Mouse (Mus musculus): Measurements from ENCODE around the gene Gm45337. TPM values are rescaled to one million over a fixed set of nuclear protein-coding genes. Genes with fewer than 3 reads are reported as not detected.

The Gm45337 gene
- polyA plus RNA-seq, 1 experiment from 2014 or later: not detected

- WGBS: under 1% methylated on average over 60 of the region's 63 CpGs
- Histone ChIP-seq H3K27ac (no peak within 1 kb of the TSS), H3K4me2 (replicated peaks) (peak within 1 kb of the TSS; percentile 95), H3K27me3 (peaks cover 96% of the 10 kb centered on the region), H3K9me3 (no peaks in the 10 kb centered on the region), H3K4me1 (peaks cover 18% of the 10 kb centered on the region), H3K9ac (peak within 1 kb of the TSS; percentile 71), H3K36me3 (no peaks in the 10 kb centered on the region), H3K4me3 (peak within 1 kb of the TSS; percentile 72)
- peak; percentile 79 for ATAC-seq (ENCODE audit: low FRiP score, low read depth)
Observed at GRCm38 (mm10) chr7:142095183-142095931, 49.0 kb downstream of the Gm45337 start, which contains the start of gene Dusp8. Gene Dusp8, minus strand, starts transcription at chr7:142095843.

- peak overlapping the region; percentile 71 for H3K9ac ChIP-seq
- no peaks in the 10 kb centered on the region for H3K36me3 ChIP-seq
- H3K27ac ChIP-seq: no peak overlapping the region
- ATAC-seq (ENCODE audit: low FRiP score, low read depth): peak; percentile 26
- H3K27me3 ChIP-seq: peaks cover 98% of the 10 kb centered on the region
- H3K4me1 ChIP-seq: peaks cover 19% of the 10 kb centered on the region
- H3K4me3 ChIP-seq: peak overlapping the region; percentile 72
- no peaks in the 10 kb centered on the region for H3K9me3 ChIP-seq
- under 1% methylated on average over 75 of the region's 89 CpGs for WGBS
- H3K4me2 ChIP-seq (replicated peaks): peak overlapping the region; percentile 95
Observed at GRCm38 (mm10) chr7:142094301-142095143, 49.9 kb downstream of the Gm45337 start.

- Histone ChIP-seq H3K9ac (peak overlapping the region; percentile 71), H3K36me3 (no peaks in the 10 kb centered on the region), H3K4me1 (peaks cover 27% of the 10 kb centered on the region), H3K9me3 (no peaks in the 10 kb centered on the region), H3K4me3 (peak overlapping the region; percentile 72), H3K27me3 (peaks cover 98% of the 10 kb centered on the region), H3K4me2 (replicated peaks) (peak overlapping the region; percentile 95), H3K27ac (no peak overlapping the region)
- WGBS: 34% methylated on average over 6 of the region's 6 CpGs
- ATAC-seq (ENCODE audit: low FRiP score, low read depth): no peak
Observed at GRCm38 (mm10) chr7:142093696-142094240, 50.6 kb downstream of the Gm45337 start.

Other genes with a start within 250 kb of the Gm45337 start
- 37.7 and 38.5 TPM in 2 replicates for gene Tollip, start 226.1 kb downstream of the Gm45337 start, polyA plus RNA-seq (2015; fragmentation: Nextera tagmentation; extraction: Ambion mirVana)
- 0.83 and 0.95 TPM in 2 replicates for gene Brsk2, start 194.9 kb downstream of the Gm45337 start, polyA plus RNA-seq (2015; fragmentation: Nextera tagmentation; extraction: Ambion mirVana)
- 70.7 and 71.4 TPM in 2 replicates for gene Mob2, start 83.5 kb downstream of the Gm45337 start, polyA plus RNA-seq (2015; fragmentation: Nextera tagmentation; extraction: Ambion mirVana)
- 2.3 and 2.7 TPM in 2 replicates for gene Dusp8, start 48.8 kb downstream of the Gm45337 start, polyA plus RNA-seq (2015; fragmentation: Nextera tagmentation; extraction: Ambion mirVana)
- gene Gm45618, start 23.9 kb downstream of the Gm45337 start, polyA plus RNA-seq (2015; fragmentation: Nextera tagmentation; extraction: Ambion mirVana): not detected in 2 replicates
- gene Gm39115, start 8.6 kb downstream of the Gm45337 start, polyA plus RNA-seq (2015; fragmentation: Nextera tagmentation; extraction: Ambion mirVana): not detected in 2 replicates
- not detected in 2 replicates for gene Gm29735, start 12.5 kb upstream of the Gm45337 start, polyA plus RNA-seq (2015; fragmentation: Nextera tagmentation; extraction: Ambion mirVana)
- gene Gm4553, start 21.1 kb upstream of the Gm45337 start, polyA plus RNA-seq (2015; fragmentation: Nextera tagmentation; extraction: Ambion mirVana): not detected in 2 replicates
- not detected in 2 replicates for gene Krtap5-2, start 31.4 kb upstream of the Gm45337 start, polyA plus RNA-seq (2015; fragmentation: Nextera tagmentation; extraction: Ambion mirVana)
- gene Gm10153, start 45.8 kb upstream of the Gm45337 start, polyA plus RNA-seq (2015; fragmentation: Nextera tagmentation; extraction: Ambion mirVana): not detected in 2 replicates
- not detected in 2 replicates for gene Krtap5-3, start 56.8 kb upstream of the Gm45337 start, polyA plus RNA-seq (2015; fragmentation: Nextera tagmentation; extraction: Ambion mirVana)
- gene Gm7579, start 67.3 kb upstream of the Gm45337 start, polyA plus RNA-seq (2015; fragmentation: Nextera tagmentation; extraction: Ambion mirVana): not detected in 2 replicates
- gene Krtap5-5, start 85.4 kb upstream of the Gm45337 start, polyA plus RNA-seq (2015; fragmentation: Nextera tagmentation; extraction: Ambion mirVana): not detected in 2 replicates
- not detected in 2 replicates for gene Gm40460, start 96.5 kb upstream of the Gm45337 start, polyA plus RNA-seq (2015; fragmentation: Nextera tagmentation; extraction: Ambion mirVana)
- not detected in 2 replicates for gene Gm2431, start 113.7 kb upstream of the Gm45337 start, polyA plus RNA-seq (2015; fragmentation: Nextera tagmentation; extraction: Ambion mirVana)
- gene Gm4559, start 129.8 kb upstream of the Gm45337 start, polyA plus RNA-seq (2015; fragmentation: Nextera tagmentation; extraction: Ambion mirVana): not detected in 2 replicates
- not detected in 2 replicates for gene Krtap5-1, start 152.5 kb upstream of the Gm45337 start, polyA plus RNA-seq (2015; fragmentation: Nextera tagmentation; extraction: Ambion mirVana)
- gene Krtap5-4, start 158.9 kb upstream of the Gm45337 start, polyA plus RNA-seq (2015; fragmentation: Nextera tagmentation; extraction: Ambion mirVana): not detected in 2 replicates
- 1.1 and 1.5 TPM in 2 replicates for gene Ifitm10, start 229.1 kb upstream of the Gm45337 start, polyA plus RNA-seq (2015; fragmentation: Nextera tagmentation; extraction: Ambion mirVana)
- gene Gm49369, start 238.1 kb upstream of the Gm45337 start, polyA plus RNA-seq (2015; fragmentation: Nextera tagmentation; extraction: Ambion mirVana): not detected in 2 replicates
- 228 and 241 TPM in 2 replicates for gene Ctsd, start 243.4 kb upstream of the Gm45337 start, polyA plus RNA-seq (2015; fragmentation: Nextera tagmentation; extraction: Ambion mirVana)